Mouse (Mus musculus): ENCODE measurements around the gene Itprip. TPM values are rescaled to one million over a fixed set of nuclear protein-coding genes. Genes with fewer than 3 reads are reported as not detected.
A peak's percentile ranks its signal among the peaks of the same experiment; 100 is the strongest.

Itprip gene
- polyA plus RNA-seq, 1 experiment, result 6.2 TPM

- DNase-seq (ENCODE audit: low read depth), result no peak
- TF ChIP-seq POLR2A (IDR thresholded peaks at IDR 0.05; ENCODE audit: borderline replicate concordance, extremely low read depth, insufficient read depth, insufficient read length, poor library complexity, severe bottlenecking) (no peak), CTCF (IDR thresholded peaks at IDR 0.05; ENCODE audit: borderline replicate concordance, extremely low read depth, insufficient read depth, insufficient read length) (no peak)
Observed at GRCm38 (mm10) chr19:47900012-47900411, 19.1 kb downstream of the Itprip start.

- DNase-seq (ENCODE audit: low read depth), result no peak
- TF ChIP-seq CTCF (IDR thresholded peaks at IDR 0.05; ENCODE audit: borderline replicate concordance, extremely low read depth, insufficient read depth, insufficient read length), result no peak
- no peak for TF ChIP-seq POLR2A (IDR thresholded peaks at IDR 0.05; ENCODE audit: borderline replicate concordance, extremely low read depth, insufficient read depth, insufficient read length, poor library complexity, severe bottlenecking)
Observed at GRCm38 (mm10) chr19:47898472-47899079, 20.5 kb downstream of the Itprip start.

- no peak for DNase-seq (ENCODE audit: low read depth)
- no peak for TF ChIP-seq POLR2A (IDR thresholded peaks at IDR 0.05; ENCODE audit: borderline replicate concordance, extremely low read depth, insufficient read depth, insufficient read length, poor library complexity, severe bottlenecking)
- TF ChIP-seq CTCF (IDR thresholded peaks at IDR 0.05; ENCODE audit: borderline replicate concordance, extremely low read depth, insufficient read depth, insufficient read length), result no peak
Observed at GRCm38 (mm10) chr19:47893092-47893491, 26.0 kb downstream of the Itprip start.

- TF ChIP-seq POLR2A (IDR thresholded peaks at IDR 0.05; ENCODE audit: borderline replicate concordance, extremely low read depth, insufficient read depth, insufficient read length, poor library complexity, severe bottlenecking) (no peak), CTCF (IDR thresholded peaks at IDR 0.05; ENCODE audit: borderline replicate concordance, extremely low read depth, insufficient read depth, insufficient read length) (no peak)
- no peak for DNase-seq (ENCODE audit: low read depth)
Observed at GRCm38 (mm10) chr19:47891562-47892312, 27.4 kb downstream of the Itprip start.

GRCm38 (mm10) chr19:47890489-47891130, 28.5 kb downstream of the Itprip start:
- no peak for TF ChIP-seq POLR2A (IDR thresholded peaks at IDR 0.05; ENCODE audit: borderline replicate concordance, extremely low read depth, insufficient read depth, insufficient read length, poor library complexity, severe bottlenecking)
- TF ChIP-seq CTCF (IDR thresholded peaks at IDR 0.05; ENCODE audit: borderline replicate concordance, extremely low read depth, insufficient read depth, insufficient read length), result no peak
- no peak for DNase-seq (ENCODE audit: low read depth)

- DNase-seq (ENCODE audit: low read depth), result no peak
- TF ChIP-seq POLR2A (IDR thresholded peaks at IDR 0.05; ENCODE audit: borderline replicate concordance, extremely low read depth, insufficient read depth, insufficient read length, poor library complexity, severe bottlenecking) (no peak), CTCF (IDR thresholded peaks at IDR 0.05; ENCODE audit: borderline replicate concordance, extremely low read depth, insufficient read depth, insufficient read length) (no peak)
Observed at GRCm38 (mm10) chr19:47888037-47888436, 31.1 kb downstream of the Itprip start.

- peak; percentile 56 for DNase-seq (ENCODE audit: low read depth)
- no peak for TF ChIP-seq CTCF (IDR thresholded peaks at IDR 0.05; ENCODE audit: borderline replicate concordance, extremely low read depth, insufficient read depth, insufficient read length)
- no peak for TF ChIP-seq POLR2A (IDR thresholded peaks at IDR 0.05; ENCODE audit: borderline replicate concordance, extremely low read depth, insufficient read depth, insufficient read length, poor library complexity, severe bottlenecking)
Observed at GRCm38 (mm10) chr19:47887417-47887816, 31.7 kb downstream of the Itprip start.

GRCm38 (mm10) chr19:47886617-47887016, 32.5 kb downstream of the Itprip start:
- TF ChIP-seq CTCF (IDR thresholded peaks at IDR 0.05; ENCODE audit: borderline replicate concordance, extremely low read depth, insufficient read depth, insufficient read length), result no peak
- TF ChIP-seq POLR2A (IDR thresholded peaks at IDR 0.05; ENCODE audit: borderline replicate concordance, extremely low read depth, insufficient read depth, insufficient read length, poor library complexity, severe bottlenecking), result no peak

GRCm38 (mm10) chr19:47885886-47886285, 33.2 kb downstream of the Itprip start:
- no peak for DNase-seq (ENCODE audit: low read depth)
- TF ChIP-seq CTCF (IDR thresholded peaks at IDR 0.05; ENCODE audit: borderline replicate concordance, extremely low read depth, insufficient read depth, insufficient read length), result no peak
- no peak for TF ChIP-seq POLR2A (IDR thresholded peaks at IDR 0.05; ENCODE audit: borderline replicate concordance, extremely low read depth, insufficient read depth, insufficient read length, poor library complexity, severe bottlenecking)

More at GRCm38 (mm10) chr19:47886617-47887016, 32.5 kb downstream of the Itprip start:
- no peak for DNase-seq (ENCODE audit: low read depth)

GRCm38 (mm10) chr19:47885191-47885743, 33.8 kb downstream of the Itprip start:
- TF ChIP-seq POLR2A (IDR thresholded peaks at IDR 0.05; ENCODE audit: borderline replicate concordance, extremely low read depth, insufficient read depth, insufficient read length, poor library complexity, severe bottlenecking) (no peak), CTCF (IDR thresholded peaks at IDR 0.05; ENCODE audit: borderline replicate concordance, extremely low read depth, insufficient read depth, insufficient read length) (no peak)
- no peak for DNase-seq (ENCODE audit: low read depth)
